In genomic region chr16:10281890-10282289, GRCm38 (mm10) we compare ENCODE assay signal across 15 mouse cellular contexts.
"Had no signal": no experiment of that assay in that cellular context is flagged by ENCODE, and none has a peak within 500 bp of the region (broad histone marks: within the 10 kb centered on the region; RNA-seq: fewer than 3 reads in every experiment).

No protein-coding gene starts in this region.

- H3K36me3 ChIP-seq: neural tube, embryonic 13.5 days; neural tube, embryonic 15.5 days; stomach, embryonic 15.5 days had no signal

- H3K4me2 ChIP-seq: neural tube, embryonic 13.5 days; neural tube, embryonic 15.5 days; stomach, embryonic 15.5 days had no signal

- H3K4me3 ChIP-seq: neural tube, embryonic 13.5 days; neural tube, embryonic 15.5 days; stomach, embryonic 15.5 days had no signal

- H3K27me3 ChIP-seq: neural tube, embryonic 13.5 days; neural tube, embryonic 15.5 days; stomach, embryonic 15.5 days had no signal

- DNase-seq: retina, postnatal 1 day; right cerebral cortex, adult 18-20 months; right cerebral cortex, postnatal 14 days; right cerebral cortex, postnatal 25 days; right cerebral cortex, postnatal 4 days; spleen, adult 18-20 months; thymus, adult 18-20 months; thymus, adult 2 months; thymus, postnatal 14 days; thymus, postnatal 25 days; thymus, postnatal 36 days; thymus, postnatal 4 days had no signal
